Mouse (Mus musculus) ovary, adult 18-20 months (tissue): Measurements from ENCODE around the gene Tent5a.

ENCODE experiments used
- DNase-seq: peaks from one replicate; pipeline ENCODE4 v3.0.0; 2022; ENCODE audit warnings: low spot score, mixed read lengths

Tent5a gene

DNA sequence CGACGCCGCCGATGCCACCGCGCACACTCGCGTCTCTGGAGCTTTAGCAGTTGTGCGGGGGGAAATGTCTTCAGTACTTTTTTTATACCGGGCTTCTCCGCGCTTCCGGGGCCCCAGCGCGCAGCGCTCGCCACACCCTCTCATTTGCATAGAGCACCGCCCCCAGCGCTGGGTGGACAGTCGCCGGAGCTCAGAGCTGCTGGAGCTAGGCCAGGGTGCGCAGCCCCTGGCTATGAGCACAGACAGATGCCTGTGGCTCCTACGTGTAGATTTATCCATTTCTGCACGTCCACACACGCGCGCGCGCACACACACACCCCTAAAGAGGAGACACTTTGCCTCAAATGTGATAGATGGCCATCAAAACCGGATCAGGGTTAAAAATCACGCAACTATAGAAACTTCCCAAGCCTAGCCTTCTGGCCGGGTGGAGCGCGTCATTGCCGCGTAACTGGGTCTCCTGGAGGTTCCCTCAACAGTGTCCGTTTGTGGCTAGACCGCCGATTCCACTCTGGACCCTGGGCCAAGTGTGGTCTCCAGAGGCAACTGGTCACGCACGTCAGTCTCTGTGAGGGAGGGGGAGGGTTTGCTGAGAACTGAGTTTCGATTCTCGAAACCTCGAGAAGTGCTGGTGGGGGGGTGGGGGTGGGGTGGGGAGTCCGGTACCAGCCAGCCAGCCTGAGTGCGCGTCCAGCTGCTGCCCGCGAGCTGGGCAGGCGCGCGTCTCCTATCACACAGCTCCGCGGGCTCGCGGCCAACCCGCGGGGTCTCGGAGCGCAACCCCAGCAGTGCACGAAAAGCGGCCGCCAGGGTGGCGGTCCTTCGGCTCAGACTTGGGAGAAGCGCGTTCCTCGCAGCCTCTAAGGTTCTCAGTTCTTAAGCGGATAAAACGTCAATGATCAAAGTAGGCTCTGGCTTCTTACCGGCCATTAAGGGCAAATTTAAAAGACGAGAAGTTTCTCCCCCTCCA lies at the start of gene Tent5a:
Gene Tent5a (minus strand): TSS at position 107 of the 970 bp plus-strand sequence.
- peak; percentile 85 for DNase-seq

DNA sequence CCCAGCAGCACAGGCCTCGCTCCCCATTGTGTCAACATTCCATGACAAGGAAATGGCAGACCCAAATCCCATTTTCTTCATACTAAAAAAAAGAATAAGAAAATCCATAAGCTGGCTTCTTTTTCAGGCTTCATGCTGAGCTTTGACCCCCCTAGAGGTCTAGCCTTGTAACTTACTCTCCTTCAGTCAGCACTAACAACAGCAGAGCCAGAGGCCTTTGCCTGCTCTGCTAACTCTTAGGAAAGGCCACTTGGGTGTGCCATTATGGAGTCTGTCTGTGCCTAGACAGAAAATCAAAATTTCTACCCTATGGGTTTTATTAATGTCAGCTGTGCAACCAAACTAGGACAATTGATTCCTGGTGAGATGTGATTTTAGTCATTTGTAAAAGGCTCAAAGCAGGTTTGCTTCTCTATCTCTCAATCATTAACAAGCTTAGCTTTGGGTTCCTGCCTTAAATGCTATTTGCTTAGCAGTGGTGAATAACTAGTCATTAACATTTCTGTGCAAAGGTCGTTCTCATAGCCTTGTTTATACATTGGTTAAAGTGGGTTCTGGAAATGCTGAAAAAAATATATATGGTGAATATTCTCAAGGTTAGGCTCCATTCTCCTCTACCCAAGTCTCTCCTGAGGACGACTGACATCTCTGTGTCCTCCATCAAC lies 49.6 kb upstream of the Tent5a start:
- DNase-seq: no peak

GRCm38 (mm10) chr9:85375152-85375551 lies 48.0 kb upstream of the Tent5a start:
- DNase-seq: no peak

DNA sequence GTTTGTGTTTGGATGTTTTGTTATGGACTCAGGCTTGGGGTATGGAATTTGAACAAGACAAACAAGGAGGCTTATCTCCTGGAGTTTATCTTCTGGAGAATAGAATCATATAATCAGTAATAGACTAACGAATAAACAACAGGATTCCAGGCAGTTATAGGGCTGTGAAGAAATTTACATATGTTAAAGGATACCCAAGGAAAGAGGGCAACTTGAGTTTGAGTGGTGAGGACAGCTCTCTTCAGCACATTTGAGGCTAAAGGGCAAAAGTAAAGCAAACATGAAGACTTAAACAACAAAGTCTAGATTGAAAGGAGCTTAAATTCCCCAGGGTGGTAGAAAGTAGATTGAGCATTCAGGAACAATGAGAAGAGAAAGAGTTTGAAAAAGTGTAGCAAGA lies 44.9 kb upstream of the Tent5a start:
- no peak for DNase-seq

DNA sequence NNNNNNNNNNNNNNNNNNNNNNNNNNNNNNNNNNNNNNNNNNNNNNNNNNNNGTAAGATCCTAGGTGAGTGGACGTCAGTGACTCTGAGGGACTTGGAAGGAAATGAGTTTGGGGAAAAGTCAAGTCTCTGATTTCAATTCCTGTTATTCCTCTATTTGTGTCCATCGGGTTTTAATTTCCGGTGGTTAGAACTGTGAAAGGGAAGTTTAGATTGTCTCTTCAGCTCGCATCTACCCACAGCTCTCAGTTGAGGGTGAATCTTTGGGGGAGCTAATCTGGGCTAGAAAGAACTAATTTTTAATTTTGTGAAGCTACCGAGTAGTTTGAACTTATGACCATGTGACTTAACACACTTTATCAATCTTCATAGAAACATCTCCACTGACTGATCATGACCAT lies 42.4 kb upstream of the Tent5a start:
- no peak for DNase-seq

- DNase-seq: no peak
These were observed 30.2 kb upstream of the Tent5a start for GRCm38 (mm10) chr9:85357154-85357860.

GRCm38 (mm10) chr9:85355559-85355958 lies 28.4 kb upstream of the Tent5a start:
- no peak for DNase-seq

GRCm38 (mm10) chr9:85347823-85348523 lies 20.8 kb upstream of the Tent5a start:
- DNase-seq: no peak

DNA sequence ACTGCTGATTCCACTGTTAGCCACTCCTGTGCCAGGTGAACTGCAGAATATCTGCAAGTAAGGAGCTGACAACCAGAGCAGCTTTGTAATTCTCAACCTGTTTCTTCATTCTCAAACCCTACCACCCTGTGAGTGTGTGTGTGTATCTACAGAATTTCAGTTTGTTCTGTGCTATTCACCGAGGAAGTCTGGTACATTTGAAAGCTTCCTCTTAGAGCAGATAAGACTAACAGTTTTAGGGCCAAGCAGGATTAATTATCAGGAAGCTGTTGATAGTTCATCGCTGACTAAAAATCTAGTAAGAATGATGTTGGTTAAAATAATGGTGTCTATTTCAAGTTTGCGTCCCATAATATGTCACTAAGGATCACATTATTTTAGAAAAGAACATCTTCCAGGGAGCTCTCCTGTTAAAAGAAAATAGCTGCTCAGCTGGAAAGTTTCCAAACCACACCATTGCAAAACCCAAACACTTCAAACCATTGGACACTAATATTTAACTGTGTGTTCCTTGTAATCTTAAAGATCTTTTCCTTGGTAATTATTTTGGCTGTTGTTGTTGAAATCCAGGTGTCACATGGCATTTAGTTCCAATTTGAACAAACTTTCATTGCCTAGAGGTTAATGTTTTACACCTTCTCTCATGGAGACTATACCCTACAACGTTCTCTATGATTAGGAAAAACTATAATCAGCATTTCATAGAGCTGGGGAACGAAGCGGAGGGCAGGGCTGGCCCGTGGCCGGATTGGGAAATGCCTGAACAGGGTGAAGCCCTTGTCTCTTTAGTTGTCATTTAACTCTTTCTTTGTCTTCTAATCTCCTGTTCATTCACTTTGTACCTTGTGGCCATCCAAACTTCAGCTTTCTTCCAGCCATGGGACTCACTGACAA lies 16.0 kb upstream of the Tent5a start:
- DNase-seq: no peak

GRCm38 (mm10) chr9:85340303-85340702 lies 13.2 kb upstream of the Tent5a start:
- no peak for DNase-seq

DNA sequence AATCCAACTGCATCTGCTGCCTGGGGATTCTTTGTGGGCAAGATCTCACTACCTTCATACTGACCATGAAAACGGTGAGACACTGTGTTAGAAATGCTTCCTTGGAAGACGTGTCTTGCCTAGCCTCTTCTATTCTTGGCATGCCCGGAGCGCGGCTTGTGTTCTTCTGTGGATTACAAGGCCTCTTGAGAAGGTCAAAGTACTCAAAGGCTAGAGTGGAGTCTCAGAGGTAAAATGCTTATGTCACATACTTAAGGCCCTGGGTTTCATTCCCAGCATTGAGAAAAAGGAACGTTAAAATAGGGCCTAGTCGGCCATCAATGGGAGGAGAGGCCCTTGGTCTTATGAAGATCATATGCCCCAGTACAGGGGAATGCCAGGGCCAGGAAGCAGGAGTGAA lies 8.9 kb upstream of the Tent5a start:
- no peak for DNase-seq

GRCm38 (mm10) chr9:85331521-85331920 lies 4.4 kb upstream of the Tent5a start:
- no peak for DNase-seq

DNA sequence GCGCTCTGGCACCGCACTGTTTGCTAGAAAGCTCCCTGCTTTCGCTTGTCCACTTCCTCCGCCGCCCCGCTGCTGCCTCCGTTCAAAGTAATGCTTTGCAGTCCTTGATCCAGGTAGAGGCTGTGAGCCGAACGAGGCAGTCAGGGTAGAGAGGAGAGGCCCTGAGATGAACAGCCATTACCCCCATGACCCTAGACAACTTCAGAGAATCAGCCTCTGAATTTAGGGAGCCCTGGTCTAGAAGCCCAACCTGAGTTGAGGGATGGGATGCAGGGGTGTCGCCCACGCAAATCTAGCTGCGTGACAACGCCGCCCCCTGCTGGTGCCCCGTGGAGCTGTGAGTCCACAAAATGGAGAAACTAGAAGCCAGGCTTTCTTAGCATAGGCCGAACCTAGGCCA lies 1.1 kb upstream of the Tent5a start:
- peak; percentile 65 for DNase-seq

- peak; percentile 24 for DNase-seq
These were observed 581 bp downstream of the Tent5a start for GRCm38 (mm10) chr9:85326292-85327241.

GRCm38 (mm10) chr9:85325201-85325868 lies 1.8 kb downstream of the Tent5a start:
- no peak for DNase-seq

DNA sequence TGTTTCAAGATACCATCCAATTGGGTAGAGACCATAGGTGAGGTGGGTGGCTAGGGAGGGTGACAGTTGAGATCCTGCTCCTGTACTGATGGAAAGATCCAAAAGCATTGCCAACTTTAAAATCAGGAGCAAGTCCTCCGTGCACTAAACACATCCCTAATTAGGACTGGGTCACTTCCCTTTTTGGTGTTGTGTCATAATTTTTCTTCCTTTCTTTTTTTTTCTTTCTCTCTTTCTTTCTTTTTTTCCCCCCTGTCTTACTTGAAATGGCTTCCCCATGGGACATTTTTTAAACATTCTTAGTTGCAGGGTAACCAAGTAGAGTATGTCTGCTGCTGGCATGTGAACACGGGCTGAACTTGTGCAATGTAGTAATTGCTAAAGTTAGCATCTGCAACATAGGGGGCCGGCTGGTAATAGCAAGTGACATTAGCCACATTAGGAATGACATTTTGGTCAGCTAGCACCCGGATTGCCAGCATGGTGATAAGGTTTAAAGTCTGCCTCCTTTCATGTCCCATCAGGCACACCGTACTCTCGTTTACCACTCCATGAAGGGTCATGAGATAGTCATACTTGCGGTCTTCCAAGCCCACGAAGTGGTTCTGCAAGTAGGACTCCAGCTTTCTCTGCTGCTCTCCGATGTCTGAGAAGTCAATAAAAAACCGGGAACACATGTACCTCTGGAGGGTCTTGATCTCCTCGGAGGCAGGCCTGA lies 2.8 kb downstream of the Tent5a start:
- DNase-seq: no peak

- DNase-seq: no peak
These were observed 6.8 kb downstream of the Tent5a start for GRCm38 (mm10) chr9:85320167-85320951.

DNA sequence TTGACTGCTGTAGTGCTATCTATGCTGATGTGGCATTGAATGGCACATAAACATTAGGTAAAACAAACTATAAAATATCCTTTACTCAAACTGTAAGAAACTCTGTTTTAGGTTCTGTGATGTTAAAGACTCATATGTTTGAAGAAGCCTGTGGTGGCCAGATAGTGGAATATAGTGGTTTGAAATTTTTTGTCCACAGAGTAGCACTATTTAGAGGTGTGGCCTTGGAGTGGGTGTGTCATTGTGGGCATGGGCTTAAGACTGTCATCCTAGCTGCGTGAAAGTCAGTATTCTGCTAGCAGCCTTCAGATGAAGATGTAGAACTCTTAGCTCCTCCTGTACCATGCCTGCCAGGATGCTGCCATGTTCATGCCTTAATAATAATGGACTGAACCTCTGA lies 11.0 kb downstream of the Tent5a start:
- no peak for DNase-seq
